Mouse (Mus musculus) small intestine, adult 2 months (tissue): ENCODE data around the gene Thumpd2.

ENCODE experiments used
- CTCF ChIP-seq: fragments of 200-500 bp; IDR thresholded peaks from 2 replicates; pipeline ENCODE4 v1.5.1; 2012; ENCODE audit warnings: low read depth, mild to moderate bottlenecking, control low read depth, inconsistent platforms, low read length, moderate library complexity, mixed read lengths; ENCODE audit not compliant: insufficient replicate concordance, insufficient read length; ENCODE audit errors: extremely low read depth
- POLR2A ChIP-seq: fragments of 200-500 bp; IDR thresholded peaks from 2 replicates; pipeline ENCODE4 v1.6.1; 2012; ENCODE audit warnings: low read depth, mild to moderate bottlenecking, control low read depth, inconsistent platforms, low read length, moderate library complexity

- TF ChIP-seq POLR2A (no peak), CTCF (no peak)
Observed at GRCm38 (mm10) chr17:81047930-81048564, 16.8 kb downstream of the Thumpd2 start.
